Mouse (Mus musculus) liver, postnatal 0 days (tissue): Measurements from ENCODE around the gene Ep400. TPM values are rescaled to one million over a fixed set of nuclear protein-coding genes. Genes with fewer than 3 reads are reported as not detected.

ENCODE experiments used
- ATAC-seq: fragments of 200-750 bp; cut with Nextera tagmentation; 2 replicates; pipeline ENCODE4 v1.8.0; 2017; ENCODE audit warnings: mild to moderate bottlenecking, moderate library complexity
- DNase-seq: peaks from one replicate; pipeline ENCODE4 v3.0.0-alpha.2; 2016
- H3K27ac ChIP-seq: fragments of 300-500 bp; sonication (generic); 2 replicates; pipeline ENCODE4 v1.5.1; 2014; ENCODE audit warnings: antibody characterized with exemption, moderate library complexity, mild to moderate bottlenecking, low read depth
- H3K27me3 ChIP-seq: fragments of 300-500 bp; sonication (generic); 2 replicates; pipeline ENCODE4 v1.6.1; 2014; ENCODE audit warnings: low read length, control low read depth, mixed read lengths; ENCODE audit not compliant: insufficient read depth
- H3K36me3 ChIP-seq: fragments of 300-500 bp; sonication (generic); replicated peaks from 2 replicates; pipeline ENCODE4 v1.6.1; 2014; ENCODE audit warnings: mild to moderate bottlenecking, control low read depth, low read length, moderate library complexity, mixed read lengths; ENCODE audit not compliant: insufficient read depth
- H3K4me1 ChIP-seq: fragments of 300-500 bp; sonication (generic); 2 replicates; pipeline ENCODE4 v1.6.1; 2014; ENCODE audit warnings: antibody characterized with exemption, mild to moderate bottlenecking, control low read depth; ENCODE audit not compliant: insufficient read depth
- H3K4me2 ChIP-seq: fragments of 300-500 bp; sonication (generic); 2 replicates; pipeline ENCODE4 v1.6.1; 2014; ENCODE audit warnings: low read depth, mild to moderate bottlenecking, low read length, moderate library complexity, mixed read lengths
- H3K4me3 ChIP-seq: fragments of 300-500 bp; sonication (generic); 2 replicates; pipeline ENCODE4 v1.5.1; 2014; ENCODE audit warnings: low read depth, low read length
- H3K9ac ChIP-seq: fragments of 300-500 bp; sonication (generic); replicated peaks from 2 replicates; pipeline ENCODE4 v1.6.1; 2014; ENCODE audit warnings: mild to moderate bottlenecking, moderate library complexity
- H3K9me3 ChIP-seq: fragments of 300-500 bp; sonication (generic); 2 replicates; pipeline ENCODE4 v1.6.1; 2016; ENCODE audit warnings: mild to moderate bottlenecking, control low read depth, low read length, mixed read lengths
- CTCF ChIP-seq: sonication (generic); IDR thresholded peaks from 2 replicates; pipeline ENCODE4 v1.5.1; 2016; ENCODE audit warnings: antibody characterized with exemption, low read depth
- EP300 ChIP-seq: IDR thresholded peaks from 2 replicates; pipeline ENCODE4 v1.6.1; 2016; ENCODE audit warnings: antibody characterized with exemption, low read depth, mild to moderate bottlenecking
- WGBS: fragments of 180-500 bp; shearing (Covaris S2); extraction: QIAGEN DNeasy Blood & Tissue Kit; methylation state at CpG from one replicate; pipeline ENCODE4 v1.1.7; 2014; ENCODE audit not compliant: insufficient replicate concordance; 5-methylcytosine and 5-hydroxymethylcytosine counted together
- polyA plus RNA-seq: library from polyadenylated mRNA; unstranded; fragments of >200 nt; fragmentation: Nextera tagmentation; extraction: Ambion mirVana; gene quantifications from 2 replicates; pipeline ENCODE4 v1.2.1, GENCODE M21; 2015

Gene Ep400
- polyA plus RNA-seq, 1 experiment from 2014 or later = 10.6 TPM

- 72% methylated on average over 7 of the region's 7 CpGs for WGBS
- no peak for DNase-seq
- ATAC-seq = no peak
Measured at GRCm38 (mm10) chr5:110638306-110639074, 132.0 kb downstream of the Ep400 start.

GRCm38 (mm10) chr5:110635951-110636707 is 134.4 kb downstream of the Ep400 start:
- no peaks in the 10 kb centered on the region for H3K36me3 ChIP-seq
- no peak overlapping the region for H3K4me3 ChIP-seq
- 42% methylated on average over 6 of the region's 6 CpGs for WGBS
- H3K27ac ChIP-seq = no peak overlapping the region
- no peak overlapping the region for H3K9ac ChIP-seq
- no peaks in the 10 kb centered on the region for H3K4me1 ChIP-seq
- H3K27me3 ChIP-seq = no peaks in the 10 kb centered on the region
- no peaks in the 10 kb centered on the region for H3K9me3 ChIP-seq
- ATAC-seq (no peak), DNase-seq (no peak)
- TF ChIP-seq CTCF (peak; percentile 71), EP300 (no peak)
- no peak overlapping the region for H3K4me2 ChIP-seq

More at GRCm38 (mm10) chr5:110638306-110639074, 132.0 kb downstream of the Ep400 start:
- Histone ChIP-seq H3K4me1 (no peaks in the 10 kb centered on the region), H3K36me3 (no peaks in the 10 kb centered on the region), H3K9me3 (no peaks in the 10 kb centered on the region), H3K9ac (no peak overlapping the region), H3K27ac (no peak overlapping the region), H3K4me3 (no peak overlapping the region), H3K27me3 (no peaks in the 10 kb centered on the region), H3K4me2 (no peak overlapping the region)
- TF ChIP-seq EP300 (no peak), CTCF (no peak)

GRCm38 (mm10) chr5:110629525-110630120 is 140.9 kb downstream of the Ep400 start:
- H3K36me3 ChIP-seq = no peaks in the 10 kb centered on the region
- no peak overlapping the region for H3K9ac ChIP-seq
- ATAC-seq = no peak
- TF ChIP-seq EP300 (no peak), CTCF (no peak)
- no peak overlapping the region for H3K4me2 ChIP-seq
- no peak for DNase-seq
- H3K27ac ChIP-seq = no peak overlapping the region
- no peaks in the 10 kb centered on the region for H3K9me3 ChIP-seq
- WGBS = 61% methylated on average over 2 of the region's 2 CpGs
- 0 out of 2 replicates have a peak, but pooled peaks cover 3% of the 10 kb centered on the region for H3K27me3 ChIP-seq
- H3K4me3 ChIP-seq = no peak overlapping the region
- H3K4me1 ChIP-seq = no peaks in the 10 kb centered on the region

GRCm38 (mm10) chr5:110628156-110628555 is 142.4 kb downstream of the Ep400 start:
- no peaks in the 10 kb centered on the region for H3K9me3 ChIP-seq
- H3K9ac ChIP-seq = no peak overlapping the region
- 30% methylated on average over 19 of the region's 19 CpGs for WGBS
- H3K36me3 ChIP-seq = no peaks in the 10 kb centered on the region
- ATAC-seq (no peak), DNase-seq (no peak)
- H3K4me2 ChIP-seq = no peak overlapping the region
- no peak overlapping the region for H3K4me3 ChIP-seq
- no peak overlapping the region for H3K27ac ChIP-seq
- 0 out of 2 replicates have a peak, but pooled peaks cover 3% of the 10 kb centered on the region for H3K27me3 ChIP-seq
- no peaks in the 10 kb centered on the region for H3K4me1 ChIP-seq
- TF ChIP-seq CTCF (no peak), EP300 (no peak)

GRCm38 (mm10) chr5:110627351-110627750 is 143.2 kb downstream of the Ep400 start:
- WGBS = 70% methylated on average over 10 of the region's 10 CpGs
- ATAC-seq = no peak
- no peaks in the 10 kb centered on the region for H3K36me3 ChIP-seq
- H3K27ac ChIP-seq = no peak overlapping the region
- no peak for DNase-seq
- H3K9ac ChIP-seq = no peak overlapping the region
- no peaks in the 10 kb centered on the region for H3K4me1 ChIP-seq
- no peaks in the 10 kb centered on the region for H3K9me3 ChIP-seq
- H3K4me2 ChIP-seq = no peak overlapping the region
- H3K4me3 ChIP-seq = no peak overlapping the region
- TF ChIP-seq CTCF = no peak
- H3K27me3 ChIP-seq = 0 out of 2 replicates have a peak, but pooled peaks cover 3% of the 10 kb centered on the region

- DNase-seq = no peak
- Histone ChIP-seq H3K36me3 (no peaks in the 10 kb centered on the region), H3K4me2 (no peak overlapping the region), H3K4me1 (no peaks in the 10 kb centered on the region), H3K9ac (no peak overlapping the region), H3K27ac (no peak overlapping the region), H3K4me3 (no peak overlapping the region), H3K27me3 (0 out of 2 replicates have a peak, but pooled peaks cover 3% of the 10 kb centered on the region), H3K9me3 (no peaks in the 10 kb centered on the region)
- 72% methylated on average over 2 of the region's 2 CpGs for WGBS
- no peak for TF ChIP-seq EP300
- TF ChIP-seq CTCF = no peak
- ATAC-seq = no peak
Measured at GRCm38 (mm10) chr5:110624319-110624718, 146.2 kb downstream of the Ep400 start.
